Mouse (Mus musculus): ENCODE data around the gene Pcp4l1.

Pcp4l1 gene

GRCm38 (mm10) chr1:171183025-171183424 lies 13.0 kb downstream of the Pcp4l1 start:
- ChIA-PET POLR2A (interaction anchor here in 2 of 4 experiments (0.7 to 4.8 kb wide), 3 partner anchors 12 to 67 kb away, joined by 4 to 18 read pairs (median 10); partner anchors contain the start of genes Adamts4 (in 1 of the 2) and Pcp4l1 (in 1 of the 2)), CTCF (interaction anchor here in 2 of 4 experiments (0.5 to 0.9 kb wide), 3 partner anchors 24 to 281 kb away, joined by 3 to 10 read pairs (median 3); no protein-coding TSS in a partner anchor)

- CTCF ChIA-PET: no interaction called here
- POLR2A ChIA-PET: interaction anchor here in 3 of 4 experiments (0.6 to 1.2 kb wide), 4 partner anchors 11 to 398 kb away, joined by 3 to 4 read pairs (median 3); no protein-coding TSS in a partner anchor
These were observed 16.4 kb downstream of the Pcp4l1 start for GRCm38 (mm10) chr1:171179487-171180171.

GRCm38 (mm10) chr1:171172779-171173178 lies 23.3 kb downstream of the Pcp4l1 start:
- CTCF ChIA-PET: interaction anchor here in 2 of 4 experiments (0.7 to 0.9 kb wide), 2 partner anchors 48 to 109 kb away, joined by 5 to 6 read pairs; no protein-coding TSS in a partner anchor

GRCm38 (mm10) chr1:171171138-171171537 lies 24.9 kb downstream of the Pcp4l1 start:
- CTCF ChIA-PET: no interaction called here
- POLR2A ChIA-PET: no interaction called here

More at GRCm38 (mm10) chr1:171172779-171173178, 23.3 kb downstream of the Pcp4l1 start:
- POLR2A ChIA-PET: interaction anchor here in 1 of 4 experiments (1.5 to 1.6 kb wide), 2 partner anchors 9 to 45 kb away, joined by 3 to 5 read pairs; no protein-coding TSS in a partner anchor

GRCm38 (mm10) chr1:171169913-171170312 lies 26.2 kb downstream of the Pcp4l1 start:
- ChIA-PET CTCF (interaction anchor here in 2 of 4 experiments (0.6 to 1.1 kb wide), 2 partner anchors 23 to 51 kb away, joined by 3 to 4 read pairs; no protein-coding TSS in a partner anchor), POLR2A (interaction anchor here in 1 of 4 experiments (1.0 to 1.7 kb wide), 2 partner anchors 14 to 51 kb away, joined by 3 to 5 read pairs; no protein-coding TSS in a partner anchor)

- CTCF ChIA-PET: interaction anchor here in 3 of 4 experiments (1.1 to 2.6 kb wide), 4 partner anchors 50 to 52 kb away, joined by 3 to 8 read pairs (median 4); no protein-coding TSS in a partner anchor
- POLR2A ChIA-PET: interaction anchor here in 2 of 4 experiments (1.0 to 2.2 kb wide), 5 partner anchors 12 to 53 kb away, joined by 3 to 11 read pairs (median 5); partner anchors contain the start of gene Tomm40l (in 1 of the 2)
These were observed 27.2 kb downstream of the Pcp4l1 start for GRCm38 (mm10) chr1:171168906-171169305.

GRCm38 (mm10) chr1:171165629-171166345 lies 30.3 kb downstream of the Pcp4l1 start:
- ChIA-PET POLR2A (interaction anchor here in 2 of 4 experiments (0.5 to 2.0 kb wide), 2 partner anchors 55 to 134 kb away, joined by 4 read pairs; no protein-coding TSS in a partner anchor), CTCF (interaction anchor here in 1 of 4 experiments (0.6 kb wide), 1 partner anchor 38 kb away, joined by 3 read pairs; no protein-coding TSS in a partner anchor)

- ChIA-PET POLR2A (interaction anchor here in 2 of 4 experiments (0.9 to 2.0 kb wide), 2 partner anchors 9 to 56 kb away, joined by 3 to 4 read pairs; no protein-coding TSS in a partner anchor), CTCF (interaction anchor here in 2 of 4 experiments (1.0 to 2.4 kb wide), 8 partner anchors 10 to 117 kb away, joined by 3 to 14 read pairs (median 4); partner anchors contain the start of genes Pcp4l1 (in 1 of the 2), Ppox (in 1 of the 2) and Tomm40l (in 1 of the 2))
These were observed 31.8 kb downstream of the Pcp4l1 start for GRCm38 (mm10) chr1:171164258-171164657.

GRCm38 (mm10) chr1:171162526-171162925 lies 33.5 kb downstream of the Pcp4l1 start:
- ChIA-PET CTCF (interaction anchor here in 2 of 4 experiments (0.6 to 1.8 kb wide), 2 partner anchors 42 to 58 kb away, joined by 7 to 15 read pairs; no protein-coding TSS in a partner anchor), POLR2A (interaction anchor here in 1 of 4 experiments (0.9 to 1.9 kb wide), 2 partner anchors 33 to 34 kb away, joined by 3 to 5 read pairs; partner anchors contain the start of gene Pcp4l1)

- ChIA-PET POLR2A (interaction anchor here in 1 of 4 experiments (0.9 to 1.0 kb wide), 2 partner anchors 8 to 28 kb away, joined by 4 read pairs; no protein-coding TSS in a partner anchor), CTCF (interaction anchor here in 2 of 4 experiments (0.6 to 0.7 kb wide), 2 partner anchors 18 to 24 kb away, joined by 3 to 10 read pairs; no protein-coding TSS in a partner anchor)
These were observed 36.5 kb downstream of the Pcp4l1 start for GRCm38 (mm10) chr1:171159485-171159975.

GRCm38 (mm10) chr1:171157965-171158364 lies 38.1 kb downstream of the Pcp4l1 start:
- ChIA-PET POLR2A (interaction anchor here in 1 of 4 experiments (0.6 kb wide), 1 partner anchor 29 kb away, joined by 3 read pairs; no protein-coding TSS in a partner anchor), CTCF (interaction anchor here in 1 of 4 experiments (0.7 kb wide), 1 partner anchor 9 kb away, joined by 3 read pairs; no protein-coding TSS in a partner anchor)

- ChIA-PET POLR2A (interaction anchor here in 2 of 4 experiments (0.6 to 1.8 kb wide), 2 partner anchors 12 to 45 kb away, joined by 4 to 5 read pairs; no protein-coding TSS in a partner anchor), CTCF (no interaction called here)
These were observed 39.4 kb downstream of the Pcp4l1 start for GRCm38 (mm10) chr1:171156644-171157043.

- CTCF ChIA-PET: no interaction called here
- POLR2A ChIA-PET: interaction anchor here in 2 of 4 experiments (0.6 to 1.8 kb wide), 9 partner anchors 8 to 285 kb away, joined by 3 to 7 read pairs (median 3); partner anchors contain the start of genes F11r (in 1 of the 2) and Nr1i3 (in 1 of the 2)
These were observed 44.1 kb downstream of the Pcp4l1 start for GRCm38 (mm10) chr1:171151966-171152365.

GRCm38 (mm10) chr1:171150838-171151391 lies 45.2 kb downstream of the Pcp4l1 start:
- POLR2A ChIA-PET: interaction anchor here in 3 of 4 experiments (0.6 to 1.8 kb wide), 12 partner anchors 9 to 224 kb away, joined by 3 to 7 read pairs (median 3); partner anchors contain the start of gene B4galt3 (in 1 of the 3)
- CTCF ChIA-PET: no interaction called here

GRCm38 (mm10) chr1:171149974-171150760 lies 45.9 kb downstream of the Pcp4l1 start, which contains the start of the genes Sdhc and Mpz:
Sdhc (minus strand) TSS chr1:171150603.
Mpz (plus strand) TSS chr1:171150711.
- CTCF ChIA-PET: interaction anchor here in 1 of 4 experiments (1.4 kb wide), 1 partner anchor 39 kb away, joined by 3 read pairs; no protein-coding TSS in a partner anchor
- POLR2A ChIA-PET: interaction anchor here in 1 of 4 experiments (0.9 to 2.4 kb wide), 11 partner anchors 12 to 225 kb away, joined by 3 to 18 read pairs (median 3); partner anchors contain the start of gene Pcp4l1

- CTCF ChIA-PET: interaction anchor here in 2 of 4 experiments (0.6 to 1.3 kb wide), 4 partner anchors 23 to 123 kb away, joined by 3 to 8 read pairs (median 4); partner anchors contain the start of gene Tomm40l (in 1 of the 2)
- POLR2A ChIA-PET: interaction anchor here in 2 of 4 experiments (0.6 to 2.5 kb wide), 6 partner anchors 18 to 1455 kb away, joined by 3 to 6 read pairs (median 4); partner anchors contain the start of gene Dedd (in 1 of the 2)
These were observed 53.1 kb downstream of the Pcp4l1 start for GRCm38 (mm10) chr1:171142981-171143380.
